Mouse (Mus musculus): ENCODE measurements at regions not wholly inside any gene's neighbourhood (a gene's known extent, or its start where the extent isn't known, plus 50 kb on each side); places are given as distances from the start of the nearest gene placed in this dataset.

- no peak for DNase-seq
These were observed 1361.0 kb downstream of the Efna5 start for GRCm38 (mm10) chr17:61520087-61520486.

GRCm38 (mm10) chr17:61515059-61515458 lies 1366.1 kb downstream of the Efna5 start:
- DNase-seq = no peak

GRCm38 (mm10) chr17:61513433-61513832 lies 1367.7 kb downstream of the Efna5 start:
- DNase-seq = no peak

GRCm38 (mm10) chr17:61495261-61495660 lies 1385.9 kb downstream of the Efna5 start:
- no peak for DNase-seq

- DNase-seq = no peak
These were observed 1403.7 kb downstream of the Efna5 start for GRCm38 (mm10) chr17:61477457-61477856.

- no peak for DNase-seq
These were observed 1406.7 kb downstream of the Efna5 start for GRCm38 (mm10) chr17:61474405-61474804.

- no peak for DNase-seq
These were observed 1428.2 kb downstream of the Efna5 start for GRCm38 (mm10) chr17:61452943-61453342.

- DNase-seq = peak; percentile 3
These were observed 1454.3 kb downstream of the Efna5 start for GRCm38 (mm10) chr17:61426846-61427245.
